Mouse (Mus musculus): ENCODE data around the gene 6030468B19Rik. TPM values are rescaled to one million over a fixed set of nuclear protein-coding genes. Genes with fewer than 3 reads are reported as not detected.

The 6030468B19Rik gene
- polyA plus RNA-seq, 1 experiment: 16.7 TPM

DNA sequence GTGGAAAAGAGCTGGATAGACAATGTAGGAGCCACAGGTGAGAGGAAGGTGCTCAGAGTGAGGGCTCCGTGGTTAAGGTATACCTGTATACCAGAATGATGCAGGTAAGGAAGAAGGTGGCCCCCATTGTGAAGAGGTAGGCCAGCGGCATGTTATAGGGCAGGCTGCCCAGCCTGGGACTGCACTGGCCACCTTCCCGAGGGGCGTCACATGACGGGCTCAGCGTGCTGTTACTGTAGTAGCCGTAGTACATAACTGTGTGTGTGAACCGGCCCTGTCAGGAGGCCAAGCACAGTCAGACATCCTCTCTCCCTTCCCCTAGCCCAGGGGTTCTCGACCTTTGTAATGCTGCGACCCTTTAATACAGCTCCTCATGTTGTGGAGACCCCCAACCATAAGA is 22.5 kb upstream of the 6030468B19Rik start:
- peaks cover 13% of the 10 kb centered on the region for H3K4me1 ChIP-seq (ENCODE audit: control insufficient read depth, insufficient read depth, low read length)
- no peak overlapping the region for H3K4me3 ChIP-seq (replicated peaks; ENCODE audit: control insufficient read depth, low read depth, low read length)
- H3K27ac ChIP-seq (ENCODE audit: control insufficient read depth, insufficient read depth, low read depth, low read length, poor library complexity): no peak overlapping the region
- 91% methylated on average over 10 of the region's 10 CpGs for WGBS
- TF ChIP-seq CTCF (IDR thresholded peaks at IDR 0.05; ENCODE audit: control insufficient read depth, insufficient read depth, low read length) (no peak), POLR2A (IDR thresholded peaks at IDR 0.05; ENCODE audit: borderline replicate concordance, control insufficient read depth, low read depth, low read length) (no peak)

- Histone ChIP-seq H3K27ac (ENCODE audit: control insufficient read depth, insufficient read depth, low read depth, low read length, poor library complexity) (peak overlapping the region; percentile 1; the same call in 1 of the 2 replicates), H3K4me1 (ENCODE audit: control insufficient read depth, insufficient read depth, low read length) (peaks cover 13% of the 10 kb centered on the region), H3K4me3 (replicated peaks; ENCODE audit: control insufficient read depth, low read depth, low read length) (no peak overlapping the region)
- WGBS: 50% methylated on average over 11 of the region's 13 CpGs
- peak; percentile 24; the same call in 1 of the 2 replicates for TF ChIP-seq CTCF (IDR thresholded peaks at IDR 0.05; ENCODE audit: control insufficient read depth, insufficient read depth, low read length)
- no peak for TF ChIP-seq POLR2A (IDR thresholded peaks at IDR 0.05; ENCODE audit: borderline replicate concordance, control insufficient read depth, low read depth, low read length)
Observed at GRCm38 (mm10) chr11:117775540-117775939, 21.9 kb upstream of the 6030468B19Rik start.

DNA sequence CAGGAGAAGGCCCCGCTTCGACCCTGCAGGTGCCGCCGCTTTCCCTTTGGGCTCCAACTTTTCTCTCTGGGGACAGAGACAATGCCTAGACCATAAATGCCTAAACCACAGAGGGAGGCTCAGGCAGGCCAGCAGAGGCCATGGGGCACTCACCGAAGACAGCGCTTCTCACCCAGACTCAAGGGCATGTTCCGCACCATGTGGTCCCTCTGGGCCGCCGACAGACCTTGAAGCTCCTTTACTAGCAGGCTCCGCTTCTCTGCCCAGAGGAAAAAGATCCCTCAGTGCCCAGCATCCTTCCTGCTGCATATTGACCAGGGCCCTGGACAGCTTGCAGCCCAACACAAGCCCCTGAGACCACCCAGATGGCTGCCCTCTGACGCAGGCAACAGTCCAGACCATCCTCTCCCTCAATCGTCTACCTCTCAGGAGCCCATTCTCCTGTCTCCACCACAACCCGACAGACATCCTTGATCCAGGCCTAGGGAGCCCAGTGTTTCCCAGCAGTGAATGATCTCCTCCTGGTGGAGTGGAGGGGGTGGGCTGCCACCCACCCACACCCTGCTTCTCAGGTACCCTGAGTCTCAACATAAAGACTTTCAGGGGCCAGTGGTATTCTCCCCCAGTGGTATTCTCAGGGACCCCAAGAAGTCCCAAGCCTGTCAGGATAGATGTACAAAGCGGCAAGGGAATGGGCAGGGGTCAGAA is 21.2 kb upstream of the 6030468B19Rik start:
- TF ChIP-seq CTCF (IDR thresholded peaks at IDR 0.05; ENCODE audit: control insufficient read depth, insufficient read depth, low read length) (no peak), POLR2A (IDR thresholded peaks at IDR 0.05; ENCODE audit: borderline replicate concordance, control insufficient read depth, low read depth, low read length) (no peak; the same call in 1 of the 2 replicates)
- Histone ChIP-seq H3K4me1 (ENCODE audit: control insufficient read depth, insufficient read depth, low read length) (peaks cover 13% of the 10 kb centered on the region), H3K4me3 (replicated peaks; ENCODE audit: control insufficient read depth, low read depth, low read length) (no peak overlapping the region), H3K27ac (ENCODE audit: control insufficient read depth, insufficient read depth, low read depth, low read length, poor library complexity) (peak overlapping the region; percentile 1)
- 93% methylated on average over 14 of the region's 14 CpGs for WGBS

- H3K4me3 ChIP-seq (replicated peaks; ENCODE audit: control insufficient read depth, low read depth, low read length): peak overlapping the region; percentile 11
- H3K4me1 ChIP-seq (ENCODE audit: control insufficient read depth, insufficient read depth, low read length): peaks cover 11% of the 10 kb centered on the region
- H3K27ac ChIP-seq (ENCODE audit: control insufficient read depth, insufficient read depth, low read depth, low read length, poor library complexity): peak overlapping the region; percentile 86
- TF ChIP-seq CTCF (IDR thresholded peaks at IDR 0.05; ENCODE audit: control insufficient read depth, insufficient read depth, low read length) (no peak), POLR2A (IDR thresholded peaks at IDR 0.05; ENCODE audit: borderline replicate concordance, control insufficient read depth, low read depth, low read length) (no peak)
- WGBS: 42% methylated on average over 5 of the region's 5 CpGs
Observed at GRCm38 (mm10) chr11:117777111-117777510, 20.3 kb upstream of the 6030468B19Rik start.

DNA sequence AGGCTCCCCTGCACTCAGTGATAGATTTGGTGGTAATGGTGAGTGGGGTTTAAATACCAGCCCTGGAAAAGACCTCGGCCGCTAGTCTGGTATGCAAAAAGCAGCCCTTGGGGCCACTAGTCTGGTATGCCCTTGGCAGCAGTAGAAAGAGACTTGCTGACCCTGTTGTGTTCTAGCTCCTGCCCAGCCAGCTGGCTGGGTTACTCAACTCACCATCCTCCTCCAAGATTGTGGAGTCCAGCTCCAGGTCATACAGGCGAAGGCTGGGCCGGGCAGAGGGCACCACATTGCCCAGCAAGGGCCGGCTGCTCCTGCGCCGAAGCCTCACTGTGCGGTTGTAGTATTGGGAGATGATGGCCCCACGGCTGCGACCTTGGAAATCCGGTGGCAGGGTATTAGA is 19.4 kb upstream of the 6030468B19Rik start:
- H3K4me1 ChIP-seq (ENCODE audit: control insufficient read depth, insufficient read depth, low read length): peaks cover 11% of the 10 kb centered on the region

GRCm38 (mm10) chr11:117778851-117779433 is 18.5 kb upstream of the 6030468B19Rik start:
- peaks cover 9% of the 10 kb centered on the region for H3K4me1 ChIP-seq (ENCODE audit: control insufficient read depth, insufficient read depth, low read length)
- H3K4me3 ChIP-seq (replicated peaks; ENCODE audit: control insufficient read depth, low read depth, low read length): peak overlapping the region; percentile 91
- WGBS: 21% methylated on average over 12 of the region's 12 CpGs

More for the DNA sequence above, 19.4 kb upstream of the 6030468B19Rik start:
- Histone ChIP-seq H3K4me3 (replicated peaks; ENCODE audit: control insufficient read depth, low read depth, low read length) (no peak overlapping the region), H3K27ac (ENCODE audit: control insufficient read depth, insufficient read depth, low read depth, low read length, poor library complexity) (peak overlapping the region; percentile 86)
- 89% methylated on average over 11 of the region's 11 CpGs for WGBS
- TF ChIP-seq POLR2A (IDR thresholded peaks at IDR 0.05; ENCODE audit: borderline replicate concordance, control insufficient read depth, low read depth, low read length) (no peak), CTCF (IDR thresholded peaks at IDR 0.05; ENCODE audit: control insufficient read depth, insufficient read depth, low read length) (no peak)

DNA sequence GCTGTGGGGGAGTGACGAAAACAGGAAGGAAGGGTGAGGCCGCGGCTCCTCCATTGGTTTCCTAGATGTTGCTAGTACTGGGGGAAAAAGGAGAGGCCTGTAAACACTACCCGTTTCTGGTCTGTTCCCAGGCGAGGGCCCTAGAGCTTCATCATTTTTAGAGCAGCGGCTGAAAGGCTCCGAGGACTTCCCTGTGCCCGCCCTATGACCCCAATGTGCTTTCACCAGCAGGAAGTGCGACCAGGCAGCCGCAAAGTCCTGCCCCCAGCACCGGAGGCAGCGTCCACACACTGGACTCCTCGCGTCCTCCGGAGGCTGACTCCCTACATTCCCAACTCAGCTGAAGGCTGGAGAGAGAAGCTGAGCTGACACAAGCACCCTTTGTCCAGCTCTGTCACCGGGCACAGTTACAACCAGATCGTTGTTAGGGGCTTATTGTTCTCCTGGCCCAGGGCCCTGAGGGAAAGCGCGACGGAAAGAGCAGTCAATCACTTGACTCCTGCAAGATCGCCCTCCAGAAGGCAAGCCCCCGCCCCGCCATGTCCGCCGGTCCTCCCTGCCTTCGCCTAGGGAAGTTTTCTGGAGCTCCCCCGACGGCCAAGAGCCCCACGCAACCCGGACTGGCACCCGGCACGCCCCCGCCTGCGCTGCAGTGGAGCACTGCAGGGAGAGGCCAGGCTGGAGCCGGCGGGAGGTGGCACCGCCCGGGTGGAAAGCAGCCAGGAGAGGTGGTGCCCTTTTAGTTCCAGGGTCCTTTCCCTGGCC is 17.8 kb upstream of the 6030468B19Rik start:
- under 1% methylated on average over 38 of the region's 38 CpGs for WGBS
- peak; percentile 1; the same call in 1 of the 2 replicates for TF ChIP-seq CTCF (IDR thresholded peaks at IDR 0.05; ENCODE audit: control insufficient read depth, insufficient read depth, low read length)
- TF ChIP-seq POLR2A (IDR thresholded peaks at IDR 0.05; ENCODE audit: borderline replicate concordance, control insufficient read depth, low read depth, low read length): peak; percentile 79; the same call in 1 of the 2 replicates
- H3K4me3 ChIP-seq (replicated peaks; ENCODE audit: control insufficient read depth, low read depth, low read length): peak overlapping the region; percentile 91
- H3K27ac ChIP-seq (ENCODE audit: control insufficient read depth, insufficient read depth, low read depth, low read length, poor library complexity): peak overlapping the region; percentile 93
- H3K4me1 ChIP-seq (ENCODE audit: control insufficient read depth, insufficient read depth, low read length): peaks cover 6% of the 10 kb centered on the region; the same call in 1 of the 2 replicates

More at GRCm38 (mm10) chr11:117778851-117779433, 18.5 kb upstream of the 6030468B19Rik start:
- TF ChIP-seq CTCF (IDR thresholded peaks at IDR 0.05; ENCODE audit: control insufficient read depth, insufficient read depth, low read length) (no peak), POLR2A (IDR thresholded peaks at IDR 0.05; ENCODE audit: borderline replicate concordance, control insufficient read depth, low read depth, low read length) (no peak)
- H3K27ac ChIP-seq (ENCODE audit: control insufficient read depth, insufficient read depth, low read depth, low read length, poor library complexity): peak overlapping the region; percentile 93

- under 1% methylated on average over 17 of the region's 17 CpGs for WGBS
- peaks cover 6% of the 10 kb centered on the region; the same call in 1 of the 2 replicates for H3K4me1 ChIP-seq (ENCODE audit: control insufficient read depth, insufficient read depth, low read length)
- TF ChIP-seq CTCF (IDR thresholded peaks at IDR 0.05; ENCODE audit: control insufficient read depth, insufficient read depth, low read length): no peak
- no peak for TF ChIP-seq POLR2A (IDR thresholded peaks at IDR 0.05; ENCODE audit: borderline replicate concordance, control insufficient read depth, low read depth, low read length)
- H3K4me3 ChIP-seq (replicated peaks; ENCODE audit: control insufficient read depth, low read depth, low read length): peak overlapping the region; percentile 91
- peak overlapping the region; percentile 93 for H3K27ac ChIP-seq (ENCODE audit: control insufficient read depth, insufficient read depth, low read depth, low read length, poor library complexity)
Observed at GRCm38 (mm10) chr11:117780199-117780515, 17.3 kb upstream of the 6030468B19Rik start.
